Mouse (Mus musculus): ENCODE measurements around the gene Slc25a22. TPM values are rescaled to one million over a fixed set of nuclear protein-coding genes. Genes with fewer than 3 reads are reported as not detected.
"Not testable (repeated sequence)": the region's sequence is repeated elsewhere in the genome, so short reads cannot be mapped to it uniquely, and the experiment has no call there.

Slc25a22 gene
- total RNA-seq, 2 experiments from 2014 or later, result 366 to 390 TPM

- no peak for DNase-seq (ENCODE audit: low spot score in 2 of 2)
Observed at GRCm38 (mm10) chr7:141417731-141418681, 19.7 kb downstream of the Slc25a22 start.

GRCm38 (mm10) chr7:141416144-141416841, 21.4 kb downstream of the Slc25a22 start:
- no peak for DNase-seq (ENCODE audit: low spot score in 2 of 2)

DNA sequence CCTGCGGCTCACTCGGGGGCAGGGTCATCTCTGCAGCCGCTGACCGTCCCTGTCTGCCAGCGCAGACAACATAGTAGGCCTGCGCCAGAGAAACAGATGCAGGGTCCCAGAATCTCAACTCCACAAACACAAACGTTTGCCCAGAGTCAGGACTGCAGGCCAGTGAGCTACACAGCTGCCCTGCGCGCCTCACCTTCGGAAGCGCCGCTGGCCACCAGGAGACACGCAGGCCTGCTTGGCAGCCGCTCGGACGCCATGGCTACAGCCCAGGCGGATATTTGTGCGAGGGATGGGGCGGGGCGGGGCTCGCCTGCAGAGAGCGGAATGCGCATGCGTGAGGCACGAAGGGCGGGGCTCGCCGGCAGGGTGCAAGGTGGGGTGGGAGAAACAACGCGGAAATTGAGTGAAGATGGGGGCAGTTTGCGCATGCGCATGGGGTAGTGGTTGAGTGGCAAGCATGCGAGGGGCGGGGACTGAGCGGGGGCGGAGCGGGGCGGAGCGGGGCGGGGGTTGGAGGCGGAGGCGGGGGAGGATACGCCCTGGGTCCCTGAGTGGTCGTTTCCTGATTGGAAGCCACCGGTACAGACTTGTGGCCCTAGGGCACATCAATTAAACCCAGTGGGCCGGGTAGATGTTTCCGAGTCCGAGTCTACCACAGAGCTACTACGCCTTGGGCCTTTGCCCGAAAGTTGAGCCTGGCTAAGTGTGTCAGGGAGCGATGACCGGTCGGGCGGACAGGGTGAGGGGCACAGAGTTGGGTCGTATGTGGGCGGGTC, 23.7 kb downstream of the Slc25a22 start, which contains the start of gene Gatd1:
Gatd1 (minus strand) TSS at position 328 of the 776 bp plus-strand sequence.
- DNase-seq (ENCODE audit: low spot score in 2 of 2), result peak; percentile 98 to 99

DNA sequence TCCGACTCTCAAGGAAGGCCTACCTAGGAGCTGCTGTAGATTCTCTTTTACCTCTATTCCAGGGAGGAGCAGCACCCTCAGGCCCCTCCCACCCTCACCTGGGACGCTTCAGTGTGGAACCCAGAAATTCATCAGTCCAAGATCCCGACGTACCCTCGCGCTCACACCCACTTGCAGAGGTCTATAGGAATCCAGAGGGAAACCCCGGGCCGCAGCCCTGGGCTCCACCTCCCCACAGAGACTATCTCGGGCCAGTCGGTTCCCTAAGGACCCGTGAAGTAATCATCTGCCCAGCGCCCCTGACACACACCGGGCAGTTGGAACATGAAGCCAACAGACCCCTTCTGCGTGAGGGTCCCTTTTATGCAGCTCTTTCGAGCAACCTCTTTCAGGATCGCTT, 24.4 kb downstream of the Slc25a22 start:
- no peak for DNase-seq (ENCODE audit: low spot score in 2 of 2)

- no peak for DNase-seq (ENCODE audit: low spot score in 2 of 2)
Observed at GRCm38 (mm10) chr7:141411667-141412066, 26.0 kb downstream of the Slc25a22 start.

GRCm38 (mm10) chr7:141410631-141411030, 27.1 kb downstream of the Slc25a22 start:
- DNase-seq (ENCODE audit: low spot score in 2 of 2), result no peak

- DNase-seq (ENCODE audit: low spot score in 2 of 2), result peak; percentile 80 to 90
Observed at GRCm38 (mm10) chr7:141408833-141409232, 28.9 kb downstream of the Slc25a22 start.

DNA sequence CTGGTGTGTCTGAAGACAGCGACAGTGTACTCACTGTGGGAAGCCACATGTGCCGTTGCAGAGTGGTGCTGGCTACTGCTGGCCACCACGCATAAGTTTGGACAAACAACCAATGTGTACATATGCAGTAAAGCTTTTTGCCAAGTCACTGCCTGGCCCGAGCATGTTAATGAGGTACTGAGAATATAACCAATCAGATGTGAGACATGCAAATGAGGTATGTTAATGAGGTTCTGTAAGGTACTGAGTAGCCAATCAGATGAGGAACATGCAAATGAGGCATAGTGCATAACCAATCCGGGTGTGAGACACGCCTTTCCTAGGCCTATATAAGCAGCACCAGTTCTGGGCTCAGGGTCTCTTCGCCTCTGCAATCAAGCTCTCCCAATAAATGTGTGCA, 30.0 kb downstream of the Slc25a22 start:
- DNase-seq (ENCODE audit: low spot score in 2 of 2), result not testable (repeated sequence)

GRCm38 (mm10) chr7:141405466-141405865, 32.2 kb downstream of the Slc25a22 start:
- no peak for DNase-seq (ENCODE audit: low spot score in 2 of 2)

- peak in 1 of 2 experiments; percentile 44 for DNase-seq (ENCODE audit: low spot score in 2 of 2)
Observed at GRCm38 (mm10) chr7:141403305-141403704, 34.4 kb downstream of the Slc25a22 start.

DNA sequence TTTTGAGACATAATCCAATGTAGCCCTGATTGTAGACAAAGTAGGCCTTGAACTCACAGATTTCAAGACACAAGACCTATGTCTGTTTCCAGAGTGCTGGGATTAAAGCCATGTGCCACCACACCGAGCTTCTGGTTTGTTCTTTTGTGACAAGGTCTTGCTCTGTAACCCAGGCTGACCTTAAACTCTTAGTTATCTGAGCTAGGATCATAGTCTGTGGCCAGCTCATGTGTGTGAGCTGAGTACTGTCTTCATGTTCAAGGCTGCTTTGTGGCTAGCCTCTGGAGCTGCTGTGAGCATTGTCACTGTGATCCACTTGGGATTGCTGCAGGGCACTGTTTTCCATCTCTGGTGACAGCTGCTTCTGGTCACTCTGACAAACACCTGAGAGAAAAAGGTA, 42.3 kb downstream of the Slc25a22 start:
- DNase-seq (ENCODE audit: low spot score in 2 of 2), result no peak

DNA sequence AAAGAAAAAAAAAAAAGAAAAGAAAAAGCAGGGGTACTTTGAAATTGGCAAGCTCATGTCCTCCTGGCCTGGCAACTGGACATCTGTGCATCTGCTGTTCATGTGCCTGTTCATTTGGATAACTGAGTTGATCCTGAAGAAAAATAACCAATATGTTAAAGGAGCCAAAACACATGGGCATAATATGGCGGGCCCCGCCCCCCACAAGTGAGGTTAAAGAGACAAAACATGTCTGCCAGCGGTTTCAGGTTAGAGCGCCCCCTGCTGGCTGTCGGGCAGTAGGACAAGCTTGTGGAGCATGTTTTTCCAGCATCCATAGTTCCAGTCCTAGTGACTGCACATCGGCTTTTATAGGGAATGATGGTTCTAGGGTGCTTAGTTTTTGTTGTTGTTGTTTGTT, 42.9 kb downstream of the Slc25a22 start:
- peak; percentile 43 to 67 for DNase-seq (ENCODE audit: low spot score in 2 of 2)

DNA sequence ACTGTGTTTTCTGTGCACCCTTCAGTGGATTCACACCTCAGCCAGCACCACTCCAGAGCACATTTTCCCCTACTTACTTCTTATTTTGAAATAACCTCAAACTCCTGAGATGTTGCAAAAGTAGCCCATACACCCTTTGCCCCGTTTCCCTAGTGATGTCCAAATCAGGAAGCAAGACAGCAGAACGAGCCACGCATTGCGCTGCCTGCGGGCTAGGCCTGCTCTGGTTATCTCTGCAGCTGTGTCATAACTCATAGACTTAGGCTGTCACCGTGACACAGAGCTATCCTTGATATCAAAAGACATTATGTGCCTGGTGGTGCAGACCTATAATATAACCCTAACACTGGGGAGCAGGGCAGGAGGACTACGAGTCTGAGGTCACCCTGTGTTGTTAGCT, 43.5 kb downstream of the Slc25a22 start:
- no peak for DNase-seq (ENCODE audit: low spot score in 2 of 2)

DNA sequence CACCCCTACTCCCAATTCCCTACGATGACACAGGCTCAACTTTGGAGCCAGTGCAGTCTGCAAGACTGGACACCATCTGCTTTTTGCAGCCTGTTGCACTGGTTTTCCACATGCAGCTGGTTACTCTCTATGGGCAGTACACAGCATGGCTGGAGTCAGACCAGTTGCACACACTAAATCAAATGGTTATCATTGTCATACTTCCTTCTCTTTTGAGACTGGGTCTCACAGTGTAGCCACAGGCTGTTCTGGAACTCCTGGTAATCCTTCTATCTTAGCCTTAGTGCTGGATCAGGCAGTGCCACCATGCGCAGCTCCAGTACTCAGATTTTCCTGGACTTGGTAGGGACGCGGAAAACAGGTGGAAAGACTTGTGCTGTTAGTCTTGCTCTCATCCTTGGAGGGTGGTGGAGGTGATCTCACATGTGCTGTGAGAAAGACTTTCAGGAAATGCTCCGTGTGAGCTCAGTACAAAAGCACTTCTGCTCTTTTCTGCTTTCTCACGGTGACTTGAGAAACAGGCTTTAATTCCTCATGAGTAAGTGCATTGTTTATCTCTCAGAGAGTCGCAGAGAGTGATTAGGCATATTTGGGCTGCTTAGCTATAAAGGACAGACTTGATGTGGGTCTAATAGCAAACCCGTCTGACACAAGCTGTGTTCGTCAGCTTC, 45.0 kb downstream of the Slc25a22 start:
- no peak for DNase-seq (ENCODE audit: low spot score in 2 of 2)

DNA sequence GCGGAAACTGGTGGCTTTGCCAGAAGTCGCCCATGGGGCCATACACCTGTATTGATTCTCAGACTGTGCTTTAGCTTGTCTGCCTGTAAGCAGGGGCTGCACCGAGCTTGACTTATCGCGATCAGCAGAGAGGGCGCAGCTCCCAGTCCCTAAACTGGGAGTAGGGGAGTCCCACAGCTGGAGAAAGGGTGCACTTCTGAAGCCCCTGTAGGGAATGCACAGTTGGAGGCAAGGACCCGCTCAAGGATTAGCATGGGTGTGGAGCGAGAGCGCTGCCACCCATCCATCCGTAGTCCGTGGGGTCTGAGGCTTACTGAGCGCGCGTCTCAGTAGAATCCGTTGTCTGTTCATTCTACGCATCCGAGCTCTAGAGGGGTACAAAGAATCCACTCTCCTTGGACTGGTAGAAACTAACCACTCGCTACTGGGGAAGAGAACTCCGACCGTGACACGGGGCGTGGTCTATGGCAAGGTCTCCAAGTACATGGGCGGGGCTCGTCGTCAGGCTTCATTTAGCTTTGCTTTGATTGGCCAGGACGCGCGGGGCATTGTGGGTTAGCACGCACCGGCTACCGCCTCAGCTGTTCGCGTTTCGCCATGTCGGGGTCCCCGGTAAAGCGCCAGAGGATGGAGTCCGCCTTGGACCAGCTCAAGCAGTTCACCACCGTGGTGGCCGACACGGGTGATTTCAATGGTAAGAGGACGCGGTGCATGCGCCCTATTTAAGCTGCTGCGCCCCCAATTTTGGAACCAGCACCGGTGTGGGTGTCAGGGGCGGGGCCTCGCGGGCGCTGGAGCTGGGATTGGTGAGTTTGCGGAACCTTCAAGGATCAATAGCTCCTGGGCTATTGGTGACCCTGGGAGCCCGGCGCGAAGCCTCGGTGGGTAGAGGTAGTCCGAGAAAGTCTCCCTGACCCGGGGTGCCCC, 45.8 kb downstream of the Slc25a22 start, which contains the start of gene Taldo1:
Taldo1 (plus strand) TSS at position 575 of the 927 bp plus-strand sequence.
- DNase-seq (ENCODE audit: low spot score in 2 of 2), result peak; percentile 95

DNA sequence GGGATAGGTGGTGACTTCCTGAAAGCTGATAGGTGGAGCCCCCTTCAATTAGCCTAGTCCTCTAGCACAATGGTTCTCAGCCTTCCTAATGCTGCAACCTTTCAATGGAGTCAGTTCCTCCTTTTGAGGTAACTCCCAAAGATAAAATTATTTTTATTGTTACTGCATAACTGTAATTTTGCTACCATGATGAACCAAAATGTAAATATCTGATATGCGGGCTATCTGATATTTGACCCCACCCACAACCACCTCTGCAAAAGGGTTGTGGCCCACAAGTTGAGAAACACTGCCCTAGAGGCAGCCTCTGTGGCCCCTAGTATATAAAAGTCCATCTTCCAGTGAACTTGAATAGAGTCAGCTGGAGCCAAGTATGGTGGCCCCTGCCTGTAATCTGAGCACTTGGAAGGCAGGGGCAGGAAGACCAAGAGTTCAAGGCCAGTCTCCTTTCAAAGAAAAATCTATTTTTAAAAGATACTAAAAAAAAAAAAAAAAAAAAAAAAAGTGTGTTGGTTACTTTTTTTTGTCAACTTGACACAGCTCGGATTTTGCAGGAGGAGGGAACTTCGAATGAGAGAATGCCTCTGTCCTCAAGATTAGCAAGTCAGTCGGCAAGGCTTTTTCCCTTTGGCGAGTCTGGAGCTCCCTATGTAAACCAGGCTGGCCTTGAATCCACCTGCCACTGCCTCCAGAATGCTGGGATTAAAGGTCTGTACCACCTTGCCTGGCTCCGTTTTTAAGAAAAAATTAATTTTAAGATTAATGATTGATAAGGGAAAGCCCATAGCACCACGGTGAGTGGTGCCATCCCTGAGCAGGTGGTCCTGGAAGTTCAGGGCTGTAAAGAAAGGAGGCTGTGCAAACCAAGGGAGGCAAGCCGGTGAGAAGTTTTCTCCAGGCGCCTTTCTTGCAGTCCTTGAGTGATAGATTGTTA, 47.1 kb downstream of the Slc25a22 start:
- no peak for DNase-seq (ENCODE audit: low spot score in 2 of 2)

DNA sequence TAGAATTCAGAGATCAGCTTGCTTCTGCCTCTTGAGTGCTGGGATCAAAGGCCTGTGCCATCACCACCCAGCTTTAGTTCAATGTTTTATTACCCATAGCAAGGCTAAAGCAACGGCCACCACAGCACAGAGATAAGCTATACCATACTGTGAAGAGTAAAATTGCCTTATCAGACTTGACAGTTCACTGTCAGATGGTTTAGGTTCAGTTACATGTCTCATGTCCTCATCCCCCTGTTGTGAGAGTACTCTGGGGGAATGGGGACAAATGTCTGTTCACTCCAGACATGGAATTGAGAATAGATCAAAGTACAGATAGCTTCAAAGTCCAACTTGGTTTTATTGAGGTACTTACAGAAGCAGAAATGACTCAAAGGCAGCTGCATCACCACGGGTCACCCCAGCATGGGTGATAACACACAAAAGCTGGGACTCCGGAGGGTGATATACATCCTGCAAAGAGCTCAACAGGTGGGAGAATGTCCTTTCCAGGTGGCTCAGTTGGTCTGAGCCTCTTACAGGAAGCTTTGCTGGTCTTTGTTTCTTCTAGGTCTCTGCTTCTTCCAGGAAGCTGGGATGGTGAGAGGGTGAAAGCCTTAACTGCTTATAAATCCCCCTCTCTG, 49.1 kb downstream of the Slc25a22 start:
- DNase-seq (ENCODE audit: low spot score in 2 of 2), result no peak

Data from layer of hippocampus, postnatal 14 days (tissue).